Mouse (Mus musculus) C2C12 (cell line): ENCODE results near the gene 0610012G03Rik.

Source experiments
- CTCF ChIP-seq: IDR thresholded peaks from one replicate; pipeline ENCODE4 v1.5.1; 2011; ENCODE audit not compliant: control insufficient read depth, insufficient read depth, insufficient read length
- MAX ChIP-seq: IDR thresholded peaks from one replicate; pipeline ENCODE4 v1.6.1; 2011; ENCODE audit warnings: mild to moderate bottlenecking, control low read depth
- MYOG ChIP-seq: IDR thresholded peaks from one replicate; pipeline ENCODE4 v1.6.1; 2011; ENCODE audit not compliant: control insufficient read depth, insufficient read length; ENCODE audit errors: extremely low read depth
- USF1 ChIP-seq: IDR thresholded peaks from one replicate; pipeline ENCODE4 v1.6.1; 2011; ENCODE audit warnings: low read depth, mild to moderate bottlenecking, control low read depth, moderate library complexity

DNA sequence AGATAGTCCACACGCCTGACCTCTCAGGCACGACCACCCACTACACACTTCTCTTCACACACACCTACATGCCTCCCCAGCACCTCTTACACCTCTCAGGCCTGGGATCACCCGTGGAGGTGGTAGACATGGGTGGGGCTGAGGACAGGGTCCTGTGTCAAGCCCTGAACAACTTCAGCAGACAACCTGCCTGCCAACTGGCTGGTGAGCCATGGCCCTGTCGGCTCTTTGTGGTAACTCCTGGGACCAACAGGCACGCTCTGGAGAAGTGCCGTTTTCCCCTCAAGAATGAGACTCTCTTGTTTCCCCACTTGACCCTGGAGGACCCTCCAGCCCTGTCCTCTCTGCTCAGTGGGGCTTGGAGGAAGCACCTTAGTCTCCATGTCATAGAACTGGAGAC, 2.9 kb downstream of the 0610012G03Rik start:
- no peak for TF ChIP-seq CTCF
- TF ChIP-seq USF1: no peak
- no peak for TF ChIP-seq MAX
- TF ChIP-seq MYOG: no peak
